Mouse (Mus musculus) cortical plate, adult 2 months (tissue): ENCODE data around the gene Epha10. TPM values are rescaled to one million over a fixed set of nuclear protein-coding genes. Genes with fewer than 3 reads are reported as not detected.

ENCODE experiments used
- H3K27ac ChIP-seq: fragments of 200-500 bp; 2 replicates; pipeline ENCODE4 v1.5.1; 2012; ENCODE audit warnings: low read length, control low read depth, inconsistent platforms; ENCODE audit not compliant: insufficient read depth
- H3K4me1 ChIP-seq: fragments of 200-500 bp; 2 replicates; pipeline ENCODE4 v1.6.1; 2011; ENCODE audit warnings: low read length; ENCODE audit not compliant: control insufficient read depth, insufficient read depth
- H3K4me3 ChIP-seq: fragments of 200-500 bp; 2 replicates; pipeline ENCODE4 v1.5.1; 2011; ENCODE audit warnings: mild to moderate bottlenecking, low read length, control low read depth; ENCODE audit not compliant: insufficient read depth
- CTCF ChIP-seq: fragments of 200-500 bp; IDR thresholded peaks from 2 replicates; pipeline ENCODE4 v1.5.1; 2011; ENCODE audit warnings: mild to moderate bottlenecking, control low read depth, low read length; ENCODE audit not compliant: insufficient read depth; ENCODE audit errors: extremely low read depth
- POLR2A ChIP-seq: fragments of 200-500 bp; IDR thresholded peaks from 2 replicates; pipeline ENCODE4 v1.6.1; 2011; ENCODE audit warnings: mild to moderate bottlenecking, low read length, control low read depth; ENCODE audit not compliant: insufficient read depth; ENCODE audit errors: extremely low read depth
- polyA plus RNA-seq: library from polyadenylated mRNA; depleted of rRNA; stranded (reverse); fragments of >200 nt; gene quantifications from 2 replicates; pipeline ENCODE4 v1.2.3, GENCODE M21; 2012

The Epha10 gene
- polyA plus RNA-seq, 1 experiment, result 56.6 TPM

GRCm38 (mm10) chr4:124856294-124856693 lies 24.4 kb upstream of the Epha10 start:
- TF ChIP-seq POLR2A, result no peak
- TF ChIP-seq CTCF, result no peak
- no peak overlapping the region for H3K27ac ChIP-seq
- no peak overlapping the region for H3K4me3 ChIP-seq
- H3K4me1 ChIP-seq, result peaks cover 1% of the 10 kb centered on the region

DNA sequence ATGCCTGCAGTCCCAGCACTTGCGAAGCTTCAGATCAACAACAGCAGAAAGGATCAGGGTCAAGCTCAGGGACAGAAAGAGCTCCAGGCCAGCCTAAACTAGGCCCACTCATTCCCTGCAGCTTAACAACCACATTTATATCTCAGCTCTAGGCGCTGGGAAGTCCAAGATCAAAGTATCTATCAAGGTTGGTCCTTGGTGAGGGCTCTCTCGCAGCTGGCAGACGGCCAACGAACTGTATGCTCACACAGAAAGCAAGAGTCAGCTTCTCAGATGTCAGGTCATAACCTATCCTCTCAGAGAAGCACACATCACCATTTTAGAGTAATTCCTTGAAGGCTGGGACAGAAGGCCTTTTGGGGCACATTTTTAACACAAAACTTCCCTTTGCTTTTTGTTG lies 22.3 kb upstream of the Epha10 start:
- Histone ChIP-seq H3K4me1 (peaks cover 1% of the 10 kb centered on the region), H3K27ac (no peak overlapping the region), H3K4me3 (no peak overlapping the region)
- no peak for TF ChIP-seq CTCF
- TF ChIP-seq POLR2A, result no peak

DNA sequence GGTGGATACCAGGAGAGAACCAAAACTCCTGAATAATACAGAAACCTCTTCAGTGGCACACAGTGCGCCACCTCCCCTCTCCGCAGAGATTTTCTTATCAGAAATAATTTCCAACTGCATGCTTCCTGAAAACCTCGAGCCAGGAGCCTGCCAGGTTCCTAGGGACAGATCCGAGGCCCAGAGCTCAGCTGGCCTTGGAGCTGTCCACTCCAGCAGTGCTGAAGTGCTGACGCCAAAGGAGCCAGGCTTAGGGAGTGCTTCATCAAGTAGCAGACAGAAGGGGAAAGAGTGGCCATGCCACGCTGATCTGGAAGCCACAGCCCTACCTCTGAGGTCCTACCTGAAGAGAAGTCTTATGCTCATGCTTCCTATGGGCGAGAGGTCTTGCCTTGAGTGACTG lies 20.3 kb upstream of the Epha10 start:
- no peak for TF ChIP-seq CTCF
- TF ChIP-seq POLR2A, result no peak
- H3K4me1 ChIP-seq, result peaks cover 1% of the 10 kb centered on the region
- H3K4me3 ChIP-seq, result peak overlapping the region; percentile 95; the same call in 1 of the 2 replicates
- H3K27ac ChIP-seq, result no peak overlapping the region

GRCm38 (mm10) chr4:124861283-124862188 lies 19.2 kb upstream of the Epha10 start, which contains the start of gene Maneal:
Maneal (minus strand) TSS chr4:124862171.
- peak within 1 kb of the TSS; percentile 88 for H3K27ac ChIP-seq
- peaks cover 1% of the 10 kb centered on the region for H3K4me1 ChIP-seq
- H3K4me3 ChIP-seq, result peak within 1 kb of the TSS; percentile 95
- TF ChIP-seq CTCF (no peak), POLR2A (no peak)

- H3K4me3 ChIP-seq, result no peak overlapping the region
- no peak overlapping the region for H3K27ac ChIP-seq
- H3K4me1 ChIP-seq, result no peaks in the 10 kb centered on the region
- no peak for TF ChIP-seq POLR2A
- peak; percentile 21; the same call in 1 of the 2 replicates for TF ChIP-seq CTCF
These were observed 8.0 kb upstream of the Epha10 start for GRCm38 (mm10) chr4:124872719-124873118.

GRCm38 (mm10) chr4:124881341-124881908 lies 726 bp downstream of the Epha10 start:
- Histone ChIP-seq H3K4me1 (no peaks in the 10 kb centered on the region), H3K27ac (no peak overlapping the region), H3K4me3 (peak overlapping the region; percentile 67)
- TF ChIP-seq CTCF (no peak), POLR2A (peak; percentile 24; the same call in 1 of the 2 replicates)

GRCm38 (mm10) chr4:124882151-124882729 lies 1.5 kb downstream of the Epha10 start:
- Histone ChIP-seq H3K4me1 (no peaks in the 10 kb centered on the region), H3K27ac (no peak overlapping the region), H3K4me3 (peak overlapping the region; percentile 67)
- TF ChIP-seq CTCF (no peak), POLR2A (no peak)

DNA sequence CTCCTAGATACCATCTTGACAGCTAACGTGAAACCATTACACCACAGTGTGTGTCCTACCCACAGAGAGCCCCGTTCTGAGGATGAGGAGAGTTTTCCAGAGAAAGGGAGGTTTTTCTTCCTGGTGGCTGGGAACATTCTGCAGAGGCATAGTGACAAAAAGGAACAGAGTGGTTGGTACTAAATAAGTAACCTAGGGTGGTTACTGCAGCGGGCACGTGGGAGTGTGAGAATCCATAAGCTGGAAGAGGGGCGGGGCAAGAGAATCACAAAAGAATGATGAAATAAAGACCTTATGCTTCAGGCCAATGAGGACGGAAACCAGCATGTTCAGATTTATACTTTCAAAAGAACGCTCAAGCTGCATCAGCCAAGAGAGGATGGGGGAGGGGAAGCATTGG lies 8.0 kb downstream of the Epha10 start:
- Histone ChIP-seq H3K4me1 (peaks cover 8% of the 10 kb centered on the region), H3K27ac (no peak overlapping the region), H3K4me3 (no peak overlapping the region)
- TF ChIP-seq CTCF (no peak), POLR2A (no peak)

DNA sequence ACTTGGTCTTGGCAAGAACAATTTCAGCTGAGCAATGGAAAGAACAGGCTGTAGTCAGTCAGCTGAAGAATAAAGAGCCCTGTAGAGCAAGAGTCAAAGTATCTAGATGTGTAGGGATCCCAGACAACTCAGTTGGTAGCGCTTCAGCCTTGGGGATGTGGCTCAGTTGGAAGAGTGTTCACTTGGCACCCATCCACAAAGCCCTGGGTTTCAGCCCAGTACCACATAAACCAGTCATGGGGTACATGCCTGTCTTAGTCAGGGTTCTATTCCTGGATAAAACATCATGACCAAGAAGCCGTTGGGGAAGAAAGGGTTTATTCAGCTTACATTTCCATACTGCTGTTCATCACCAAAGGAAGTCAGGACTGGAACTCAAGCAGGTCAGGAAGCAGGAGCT lies 9.2 kb downstream of the Epha10 start:
- no peak for TF ChIP-seq POLR2A
- no peak for TF ChIP-seq CTCF
- H3K4me1 ChIP-seq, result peaks cover 9% of the 10 kb centered on the region
- H3K4me3 ChIP-seq, result no peak overlapping the region
- no peak overlapping the region for H3K27ac ChIP-seq
